Mouse (Mus musculus) bone marrow, adult 2 months (tissue): ENCODE measurements around the gene Sox14. TPM values are rescaled to one million over a fixed set of nuclear protein-coding genes. Genes with fewer than 3 reads are reported as not detected.

Source experiments
- H3K27ac ChIP-seq: fragments of 200-500 bp; 2 replicates; pipeline ENCODE4 v1.5.1; 2012; ENCODE audit warnings: low read depth, mild to moderate bottlenecking, control low read depth, inconsistent platforms, low read length; ENCODE audit not compliant: control insufficient read depth, poor library complexity, insufficient read depth
- H3K4me1 ChIP-seq: fragments of 200-500 bp; 2 replicates; pipeline ENCODE4 v1.6.1; 2011; ENCODE audit warnings: low read length; ENCODE audit not compliant: control insufficient read depth, insufficient read depth
- H3K4me3 ChIP-seq: fragments of 200-500 bp; replicated peaks from 2 replicates; pipeline ENCODE3; 2011; ENCODE audit warnings: mild to moderate bottlenecking, low read depth, low read length, control low read depth; ENCODE audit not compliant: control insufficient read depth
- CTCF ChIP-seq: fragments of 200-500 bp; IDR thresholded peaks from 2 replicates; pipeline ENCODE4 v1.5.1; 2011; ENCODE audit warnings: low read length, control low read depth; ENCODE audit not compliant: control insufficient read depth, insufficient read depth
- POLR2A ChIP-seq: fragments of 200-500 bp; IDR thresholded peaks from 2 replicates; pipeline ENCODE4 v1.6.1; 2011; ENCODE audit warnings: low read depth, mild to moderate bottlenecking, control low read depth, low read length, borderline replicate concordance; ENCODE audit not compliant: control insufficient read depth
- WGBS: fragments of 180-500 bp; shearing (Covaris S2); methylation state at CpG from one replicate; pipeline ENCODE4 v1.1.7; 2018; 5-methylcytosine and 5-hydroxymethylcytosine counted together
- polyA plus RNA-seq: library from polyadenylated mRNA; stranded (reverse); fragments of >200 nt; gene quantifications from 2 replicates; pipeline ENCODE4 v1.2.4, GENCODE M21; 2011; ENCODE audit warnings: low replicate concordance; ENCODE audit not compliant: missing spikeins, insufficient read depth, insufficient read length

Sox14 gene
- polyA plus RNA-seq: not detected in 2 replicates

GRCm38 (mm10) chr9:99875618-99876372 lies at the start of gene Sox14:
Gene Sox14, minus strand, starts transcription at chr9:99876170.
- 2% methylated on average over 47 of the region's 47 CpGs for WGBS
- Histone ChIP-seq H3K4me3 (no peak within 1 kb of the TSS), H3K27ac (no peak within 1 kb of the TSS), H3K4me1 (no peaks in the 10 kb centered on the region)
- TF ChIP-seq CTCF: no peak
- no peak for TF ChIP-seq POLR2A

DNA sequence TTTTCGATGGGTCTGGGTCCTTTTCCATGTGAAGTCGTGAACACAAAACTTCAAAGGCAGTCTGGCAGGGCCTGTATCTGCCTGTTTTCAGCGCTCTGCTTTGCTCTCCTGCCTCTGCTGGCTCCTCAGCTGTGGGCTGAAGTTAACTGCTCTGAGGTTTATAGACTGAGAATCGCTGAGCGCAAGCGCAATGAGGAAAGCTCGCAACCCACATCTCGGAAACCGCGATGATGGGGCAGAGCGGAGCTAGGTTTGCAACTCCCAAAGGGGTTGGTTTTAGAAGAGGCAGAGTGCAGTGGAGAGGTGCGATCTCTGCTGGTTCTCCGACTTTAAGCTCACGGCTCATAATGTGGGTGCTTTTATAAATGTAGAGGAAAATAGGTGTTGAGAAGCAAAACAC lies 3.3 kb upstream of the Sox14 start:
- 3% methylated on average over 14 of the region's 14 CpGs for WGBS
- Histone ChIP-seq H3K27ac (no peak overlapping the region), H3K4me3 (no peak overlapping the region), H3K4me1 (no peaks in the 10 kb centered on the region)
- TF ChIP-seq CTCF (no peak), POLR2A (no peak)

- Histone ChIP-seq H3K4me3 (no peak overlapping the region), H3K4me1 (no peaks in the 10 kb centered on the region), H3K27ac (no peak overlapping the region)
- 11% methylated on average over 5 of the region's 5 CpGs for WGBS
- TF ChIP-seq POLR2A: no peak
- TF ChIP-seq CTCF: no peak
Observed at GRCm38 (mm10) chr9:99878588-99878987, 2.6 kb upstream of the Sox14 start.

DNA sequence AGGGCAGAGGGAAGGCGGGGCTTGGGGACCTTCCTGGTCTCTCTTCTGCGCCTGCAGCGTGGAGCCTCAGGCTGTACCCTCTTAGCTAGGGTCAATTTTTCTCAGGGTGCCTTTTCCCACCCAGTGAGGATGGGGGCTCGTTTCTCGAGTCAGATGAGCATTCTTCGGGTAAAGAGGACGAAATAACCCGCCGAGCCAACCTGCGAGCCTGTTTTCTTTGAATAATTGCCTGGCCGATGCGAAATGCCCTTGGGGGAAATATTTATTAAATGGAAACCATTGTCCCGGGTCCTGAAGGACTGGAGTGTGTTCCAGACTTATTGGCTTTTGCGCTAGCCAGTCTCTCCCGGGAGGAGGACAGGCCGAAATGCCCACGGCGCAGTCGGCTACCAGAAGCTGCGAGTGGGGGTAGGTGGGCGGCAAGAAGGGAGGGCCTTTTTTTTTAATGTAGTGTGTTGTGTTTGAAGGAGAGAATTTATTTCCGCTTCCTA lies 1.1 kb upstream of the Sox14 start:
- H3K4me3 ChIP-seq: no peak overlapping the region
- WGBS: 11% methylated on average over 22 of the region's 22 CpGs
- TF ChIP-seq POLR2A: no peak
- TF ChIP-seq CTCF: no peak
- no peaks in the 10 kb centered on the region for H3K4me1 ChIP-seq
- H3K27ac ChIP-seq: no peak overlapping the region

DNA sequence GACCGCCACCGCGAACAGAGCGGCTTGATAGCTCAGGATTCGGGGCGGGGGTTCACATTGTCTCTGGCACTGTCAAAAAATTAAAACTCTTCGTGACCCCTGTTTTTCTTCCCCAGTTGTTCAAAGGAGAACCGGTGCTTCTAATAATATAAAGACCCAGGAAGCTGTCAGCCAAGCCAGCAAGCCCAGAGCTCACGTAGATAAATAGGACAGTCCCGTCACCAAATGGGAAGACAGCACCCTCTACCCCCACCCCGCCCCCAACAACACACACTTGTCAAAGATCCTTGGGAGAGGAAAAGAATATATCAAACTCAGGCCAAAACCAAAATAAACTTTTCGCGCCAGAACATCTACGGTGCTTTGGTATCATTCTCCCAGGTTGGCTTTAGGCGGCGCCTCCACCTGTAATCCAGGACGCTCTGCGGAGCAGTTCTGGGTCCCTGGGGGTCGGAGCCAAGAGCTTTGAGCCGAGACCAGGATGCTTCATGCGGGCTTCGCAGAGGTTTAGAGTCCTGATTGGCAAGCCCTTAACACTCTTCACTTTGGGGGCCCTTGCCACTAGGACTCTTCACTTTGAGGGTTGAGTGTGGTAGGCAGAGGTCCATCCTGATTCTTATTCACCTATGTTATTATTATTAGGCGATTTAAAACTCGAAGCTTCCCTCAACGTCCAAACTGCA lies 544 bp upstream of the Sox14 start:
- H3K27ac ChIP-seq: no peak overlapping the region
- TF ChIP-seq CTCF: no peak
- no peak for TF ChIP-seq POLR2A
- 4% methylated on average over 25 of the region's 25 CpGs for WGBS
- H3K4me1 ChIP-seq: no peaks in the 10 kb centered on the region
- no peak overlapping the region for H3K4me3 ChIP-seq

- Histone ChIP-seq H3K4me1 (no peaks in the 10 kb centered on the region), H3K4me3 (no peak overlapping the region), H3K27ac (no peak overlapping the region)
- TF ChIP-seq POLR2A (no peak), CTCF (no peak)
- 8% methylated on average over 52 of the region's 52 CpGs for whole genome bisulfite sequencing
Observed at GRCm38 (mm10) chr9:99874735-99875617, 994 bp downstream of the Sox14 start.

- H3K4me3 ChIP-seq: no peak overlapping the region
- 22% methylated on average over 2 of the region's 2 CpGs for WGBS
- no peak for TF ChIP-seq POLR2A
- no peak for TF ChIP-seq CTCF
- H3K4me1 ChIP-seq: no peaks in the 10 kb centered on the region
- H3K27ac ChIP-seq: no peak overlapping the region
Observed at GRCm38 (mm10) chr9:99873721-99874120, 2.2 kb downstream of the Sox14 start.

- no peak overlapping the region for H3K27ac ChIP-seq
- no peak overlapping the region for H3K4me3 ChIP-seq
- TF ChIP-seq POLR2A (no peak), CTCF (no peak)
- H3K4me1 ChIP-seq: no peaks in the 10 kb centered on the region
- WGBS: 7% methylated on average over 15 of the region's 15 CpGs
Observed at GRCm38 (mm10) chr9:99873116-99873620, 2.8 kb downstream of the Sox14 start.
